Mouse (Mus musculus): ENCODE results near the gene Ptprn2.

Gene Ptprn2

GRCm38 (mm10) chr12:116887496-116888281, 402.2 kb downstream of the Ptprn2 start:
- no peak for DNase-seq (ENCODE audit: low spot score in 2 of 2)

- no peak for DNase-seq (ENCODE audit: low spot score in 2 of 2)
Observed at GRCm38 (mm10) chr12:116888856-116889255, 403.3 kb downstream of the Ptprn2 start.

GRCm38 (mm10) chr12:116892584-116892983, 407.1 kb downstream of the Ptprn2 start:
- no peak for DNase-seq (ENCODE audit: low spot score in 2 of 2)

- no peak for DNase-seq (ENCODE audit: low spot score in 2 of 2)
Observed at GRCm38 (mm10) chr12:116896651-116897050, 411.1 kb downstream of the Ptprn2 start.

- DNase-seq (ENCODE audit: low spot score in 2 of 2) = no peak
Observed at GRCm38 (mm10) chr12:116901773-116902172, 416.3 kb downstream of the Ptprn2 start.

GRCm38 (mm10) chr12:116907424-116907823, 421.9 kb downstream of the Ptprn2 start:
- no peak for DNase-seq (ENCODE audit: low spot score in 2 of 2)

GRCm38 (mm10) chr12:116908668-116909067, 423.1 kb downstream of the Ptprn2 start:
- no peak for DNase-seq (ENCODE audit: low spot score in 2 of 2)

- no peak for DNase-seq (ENCODE audit: low spot score in 2 of 2)
Observed at GRCm38 (mm10) chr12:116916776-116917175, 431.3 kb downstream of the Ptprn2 start.

GRCm38 (mm10) chr12:116919185-116919584, 433.7 kb downstream of the Ptprn2 start:
- DNase-seq (ENCODE audit: low spot score in 2 of 2) = no peak

GRCm38 (mm10) chr12:116919691-116920526, 434.4 kb downstream of the Ptprn2 start:
- DNase-seq (ENCODE audit: low spot score in 2 of 2) = peak in 1 of 2 experiments; percentile 39

GRCm38 (mm10) chr12:116927115-116927514, 441.6 kb downstream of the Ptprn2 start:
- DNase-seq (ENCODE audit: low spot score in 2 of 2) = no peak

- no peak for DNase-seq (ENCODE audit: low spot score in 2 of 2)
Observed at GRCm38 (mm10) chr12:116927516-116927915, 442.0 kb downstream of the Ptprn2 start.

GRCm38 (mm10) chr12:116938158-116938854, 452.8 kb downstream of the Ptprn2 start:
- DNase-seq (ENCODE audit: low spot score in 2 of 2) = peak in 1 of 2 experiments; percentile 65

GRCm38 (mm10) chr12:116943883-116944282, 458.4 kb downstream of the Ptprn2 start:
- peak in 1 of 2 experiments; percentile 24 for DNase-seq (ENCODE audit: low spot score in 2 of 2)

GRCm38 (mm10) chr12:116948151-116948928, 462.8 kb downstream of the Ptprn2 start:
- DNase-seq (ENCODE audit: low spot score in 2 of 2) = no peak

- no peak for DNase-seq (ENCODE audit: low spot score in 2 of 2)
Observed at GRCm38 (mm10) chr12:116949726-116950125, 464.2 kb downstream of the Ptprn2 start.

GRCm38 (mm10) chr12:116952452-116953205, 467.1 kb downstream of the Ptprn2 start:
- no peak for DNase-seq (ENCODE audit: low spot score in 2 of 2)

- DNase-seq (ENCODE audit: low spot score in 2 of 2) = no peak
Observed at GRCm38 (mm10) chr12:116959164-116959563, 473.6 kb downstream of the Ptprn2 start.

- no peak for DNase-seq (ENCODE audit: low spot score in 2 of 2)
Observed at GRCm38 (mm10) chr12:116963906-116964305, 478.4 kb downstream of the Ptprn2 start.

GRCm38 (mm10) chr12:116968215-116968939, 482.9 kb downstream of the Ptprn2 start:
- DNase-seq (ENCODE audit: low spot score in 2 of 2) = no peak
